ENCODE assay signal across 11 mouse cellular contexts in the genomic region with DNA sequence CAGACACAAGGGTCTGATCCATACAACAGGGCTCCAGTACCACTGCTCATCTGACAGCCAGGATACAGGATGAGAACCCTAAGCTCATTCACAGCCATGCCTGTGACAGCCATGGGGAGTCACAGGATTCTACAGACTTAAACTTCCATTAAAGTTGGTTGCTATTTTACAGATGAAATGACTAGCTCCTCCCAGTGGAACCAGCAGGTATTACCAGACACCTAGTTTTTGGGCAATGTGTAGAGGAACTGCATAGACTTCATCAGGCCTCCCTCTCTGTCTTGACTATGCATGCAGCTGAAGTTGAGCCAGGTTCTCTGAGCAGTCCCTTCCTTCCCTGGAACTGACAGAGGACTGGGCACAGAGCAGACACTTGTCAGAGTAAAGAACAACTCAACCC. TPM values are rescaled to one million over a fixed set of nuclear protein-coding genes. Genes with fewer than 3 reads are reported as not detected.
A peak's percentile ranks its signal among the peaks of the same experiment; 100 is the strongest.
DNase-seq lines count a peak whose midpoint lies in the region; ATAC-seq and TF ChIP-seq lines count a peak whose summit lies in the region.
"Had no signal": no experiment of that assay in that cellular context is flagged by ENCODE, and none has a peak within 500 bp of the region (broad histone marks: within the 10 kb centered on the region; RNA-seq: fewer than 3 reads in every experiment).

No protein-coding gene starts in this region.

- ATAC-seq in heart, postnatal 0 days (ENCODE audit: insufficient read depth, low read depth), result no peak
- ATAC-seq in granulocyte monocyte progenitor cell, adult 5-6 weeks (replicated peaks; ENCODE audit: poor library complexity, severe bottlenecking), result peak; percentile 55

- H3K9ac ChIP-seq in heart, postnatal 0 days (replicated peaks; ENCODE audit: low read depth, low read length), result no peak overlapping the region
- H3K9ac ChIP-seq: heart, embryonic 13.5 days; lung, embryonic 15.5 days had no signal

- no peaks in the 10 kb centered on the region for H3K9me3 ChIP-seq in heart, postnatal 0 days (replicated peaks; ENCODE audit: control insufficient read depth, low read length)
- H3K9me3 ChIP-seq: heart, embryonic 13.5 days; lung, embryonic 15.5 days had no signal

- intact Hi-C loops in heart, postnatal 25 days (cut with DNase I), result no loop called here
- intact Hi-C loops in left cerebral cortex, postnatal 4 days (cut with DNase I), result no loop called here

- TF ChIP-seq CTCF in heart, postnatal 0 days (IDR thresholded peaks at IDR 0.05; ENCODE audit: low read depth), result peak; percentile 45

- H3K27ac ChIP-seq in heart, postnatal 0 days (ENCODE audit: low read depth), result no peak overlapping the region
- H3K27ac ChIP-seq: heart, embryonic 13.5 days; lung, embryonic 15.5 days had no signal

- DNase-seq in heart, postnatal 0 days (ENCODE audit: low spot score), result peak; percentile 17
- no peak for DNase-seq in heart, postnatal 25 days (ENCODE audit: low spot score)
- DNase-seq in spleen, postnatal 10 days (ENCODE audit: low spot score in 2 of 2), result peak; percentile 29 to 51
- no peak for DNase-seq in spleen, postnatal 14 days (ENCODE audit: low spot score in 2 of 2)
- peak; percentile 52 for DNase-seq in thymus, postnatal 25 days
- DNase-seq in left cerebral cortex, postnatal 4 days, result no peak
- DNase-seq in urinary bladder, adult 2 months (ENCODE audit: low spot score), result no peak
- DNase-seq: adrenal gland, adult 8-10 months had no signal

- no peak overlapping the region for H3K4me3 ChIP-seq in heart, postnatal 0 days (ENCODE audit: low read depth, low read length)
- H3K4me3 ChIP-seq: heart, embryonic 13.5 days; lung, embryonic 15.5 days had no signal

- no peaks in the 10 kb centered on the region for H3K27me3 ChIP-seq in heart, postnatal 0 days (ENCODE audit: control insufficient read depth, insufficient read depth, low read length)
- H3K27me3 ChIP-seq: heart, embryonic 13.5 days; lung, embryonic 15.5 days had no signal

- no peak for TF ChIP-seq EP300 in heart, postnatal 0 days (IDR thresholded peaks at IDR 0.05; ENCODE audit: low read depth)

- H3K4me2 ChIP-seq in heart, postnatal 0 days (ENCODE audit: low read depth, low read length), result no peak overlapping the region
- H3K4me2 ChIP-seq: heart, embryonic 13.5 days; lung, embryonic 15.5 days had no signal

- peaks cover 80% of the 10 kb centered on the region for H3K36me3 ChIP-seq in heart, postnatal 0 days (replicated peaks; ENCODE audit: control insufficient read depth, insufficient read depth, low read length)

- H3K4me1 ChIP-seq in heart, postnatal 0 days (ENCODE audit: control insufficient read depth, insufficient read depth), result no peaks in the 10 kb centered on the region
- H3K4me1 ChIP-seq: lung, embryonic 15.5 days had no signal

RNA-seq across cellular contexts. Expression of gene Brd1, which starts 17.7 kb away (rescaled TPM):
- total RNA-seq in heart, postnatal 0 days (2014; rRNA removed; ENCODE audit: low replicate concordance), result 35.8 and 36.8 TPM in 2 replicates
- 7.9 and 9.9 TPM in 2 replicates for polyA plus RNA-seq in heart, postnatal 0 days (2015; fragmentation: Nextera tagmentation; extraction: Ambion mirVana)
- 10 to 100 TPM; 29.3 to 31.9 TPM for total RNA-seq in heart, postnatal 25 days (2021)
- 40.9 and 53.1 TPM in 2 replicates for total RNA-seq in granulocyte monocyte progenitor cell, adult 5-6 weeks (2014; fragmentation: Nextera tagmentation)
- total RNA-seq in granulocyte monocyte progenitor cell, adult 5-6 weeks (2017), result 51.7 and 52.5 TPM in 2 replicates
- total RNA-seq in left cerebral cortex, postnatal 4 days (2021), result 10 to 100 TPM; 60.3 to 66.5 TPM
- 13.7 and 21.7 TPM in 2 replicates for polyA plus RNA-seq in urinary bladder, adult 2 months (2012; rRNA removed)

RNA-seq across cellular contexts. Expression of gene Zbed4, which starts 35.1 kb away (rescaled TPM):
- total RNA-seq in heart, postnatal 0 days (2014; rRNA removed; ENCODE audit: low replicate concordance), result 15.7 and 16.6 TPM in 2 replicates
- polyA plus RNA-seq in heart, postnatal 0 days (2015; fragmentation: Nextera tagmentation; extraction: Ambion mirVana), result 4.0 and 5.1 TPM in 2 replicates
- total RNA-seq in heart, postnatal 25 days (2021), result 1 to 10 TPM; 8.1 to 8.8 TPM
- total RNA-seq in granulocyte monocyte progenitor cell, adult 5-6 weeks (2014; fragmentation: Nextera tagmentation), result 62.1 and 73.2 TPM in 2 replicates
- total RNA-seq in granulocyte monocyte progenitor cell, adult 5-6 weeks (2017), result 55.0 and 61.0 TPM in 2 replicates
- 10 to 100 TPM; 23.2 to 26.7 TPM for total RNA-seq in left cerebral cortex, postnatal 4 days (2021)
- polyA plus RNA-seq in urinary bladder, adult 2 months (2012; rRNA removed), result 3.2 and 4.1 TPM in 2 replicates

Comparison
In these comparisons a context has a peak if more than half of its experiments do, and no peak if none do; other contexts are left out.
1. DNase-seq: peak in heart, postnatal 0 days (single experiment), spleen, postnatal 10 days (2 of 2) and thymus, postnatal 25 days (single experiment); none in heart, postnatal 25 days (single experiment), spleen, postnatal 14 days (0 of 2), left cerebral cortex, postnatal 4 days (single experiment) and urinary bladder, adult 2 months (single experiment).